Mouse (Mus musculus): ENCODE measurements at regions not wholly inside any gene's neighbourhood (a gene's known extent, or its start where the extent isn't known, plus 50 kb on each side); places are given as distances from the start of the nearest gene placed in this dataset.

GRCm38 (mm10) chr6:111621684-111622480 is 651.7 kb upstream of the Lmcd1 start:
- no peaks in the 10 kb centered on the region for H3K36me3 ChIP-seq
- no peak overlapping the region for H3K4me2 ChIP-seq (replicated peaks)
- H3K27ac ChIP-seq = no peak overlapping the region
- no peak for ATAC-seq (ENCODE audit: insufficient number of reproducible peaks, insufficient read depth, low FRiP score, low TSS enrichment)
- WGBS = 64% methylated on average over 8 of the region's 8 CpGs
- no peaks in the 10 kb centered on the region for H3K4me1 ChIP-seq
- H3K9ac ChIP-seq = no peak overlapping the region
- H3K27me3 ChIP-seq = no peaks in the 10 kb centered on the region
- H3K4me3 ChIP-seq = no peak overlapping the region
- H3K9me3 ChIP-seq = no peaks in the 10 kb centered on the region

- ATAC-seq (ENCODE audit: insufficient number of reproducible peaks, insufficient read depth, low FRiP score, low TSS enrichment) = 0 out of 2 replicates have a peak, but pooled peaks have one; percentile 22
- H3K9ac ChIP-seq = no peak overlapping the region
- no peaks in the 10 kb centered on the region for H3K9me3 ChIP-seq
Observed at GRCm38 (mm10) chr6:111622481-111623139, 650.9 kb upstream of the Lmcd1 start.

GRCm38 (mm10) chr6:111623140-111623497 is 650.4 kb upstream of the Lmcd1 start:
- H3K36me3 ChIP-seq = no peaks in the 10 kb centered on the region
- H3K4me2 ChIP-seq (replicated peaks) = no peak overlapping the region
- H3K9ac ChIP-seq = no peak overlapping the region
- no peaks in the 10 kb centered on the region for H3K4me1 ChIP-seq
- no peaks in the 10 kb centered on the region for H3K9me3 ChIP-seq
- no peak overlapping the region for H3K27ac ChIP-seq
- WGBS = 82% methylated on average over 4 of the region's 4 CpGs
- no peaks in the 10 kb centered on the region for H3K27me3 ChIP-seq
- ATAC-seq (ENCODE audit: insufficient number of reproducible peaks, insufficient read depth, low FRiP score, low TSS enrichment) = no peak
- no peak overlapping the region for H3K4me3 ChIP-seq

More at GRCm38 (mm10) chr6:111622481-111623139, 650.9 kb upstream of the Lmcd1 start:
- Histone ChIP-seq H3K4me3 (no peak overlapping the region), H3K4me2 (replicated peaks) (no peak overlapping the region), H3K36me3 (no peaks in the 10 kb centered on the region), H3K27me3 (no peaks in the 10 kb centered on the region), H3K4me1 (no peaks in the 10 kb centered on the region), H3K27ac (no peak overlapping the region)
- WGBS = 75% methylated on average over 7 of the region's 7 CpGs

GRCm38 (mm10) chr6:111625501-111625900 is 648.1 kb upstream of the Lmcd1 start:
- no peak overlapping the region for H3K4me3 ChIP-seq
- no peak overlapping the region for H3K4me2 ChIP-seq (replicated peaks)
- H3K9me3 ChIP-seq = no peaks in the 10 kb centered on the region
- ATAC-seq (ENCODE audit: insufficient number of reproducible peaks, insufficient read depth, low FRiP score, low TSS enrichment) = no peak
- H3K9ac ChIP-seq = no peak overlapping the region
- H3K36me3 ChIP-seq = no peaks in the 10 kb centered on the region
- no peak overlapping the region for H3K27ac ChIP-seq
- no peaks in the 10 kb centered on the region for H3K4me1 ChIP-seq
- H3K27me3 ChIP-seq = no peaks in the 10 kb centered on the region

- Histone ChIP-seq H3K36me3 (no peaks in the 10 kb centered on the region), H3K4me3 (no peak overlapping the region), H3K4me2 (replicated peaks) (no peak overlapping the region), H3K4me1 (no peaks in the 10 kb centered on the region), H3K27ac (no peak overlapping the region), H3K9ac (no peak overlapping the region), H3K27me3 (no peaks in the 10 kb centered on the region), H3K9me3 (no peaks in the 10 kb centered on the region)
- ATAC-seq (ENCODE audit: insufficient number of reproducible peaks, insufficient read depth, low FRiP score, low TSS enrichment) = no peak
- 93% methylated on average over 3 of the region's 3 CpGs for WGBS
Observed at GRCm38 (mm10) chr6:111652736-111653135, 620.8 kb upstream of the Lmcd1 start.

- WGBS = 80% methylated on average over 2 of the region's 2 CpGs
- ATAC-seq (ENCODE audit: insufficient number of reproducible peaks, insufficient read depth, low FRiP score, low TSS enrichment) = no peak
- Histone ChIP-seq H3K9ac (no peak overlapping the region), H3K36me3 (no peaks in the 10 kb centered on the region), H3K4me1 (no peaks in the 10 kb centered on the region), H3K4me3 (no peak overlapping the region), H3K9me3 (no peaks in the 10 kb centered on the region), H3K27ac (no peak overlapping the region), H3K27me3 (no peaks in the 10 kb centered on the region), H3K4me2 (replicated peaks) (no peak overlapping the region)
Observed at GRCm38 (mm10) chr6:111659957-111660356, 613.6 kb upstream of the Lmcd1 start.

- Histone ChIP-seq H3K9ac (no peak overlapping the region), H3K4me3 (no peak overlapping the region), H3K36me3 (no peaks in the 10 kb centered on the region), H3K9me3 (no peaks in the 10 kb centered on the region), H3K27ac (no peak overlapping the region), H3K27me3 (no peaks in the 10 kb centered on the region), H3K4me2 (replicated peaks) (no peak overlapping the region), H3K4me1 (no peaks in the 10 kb centered on the region)
- no peak for ATAC-seq (ENCODE audit: insufficient number of reproducible peaks, insufficient read depth, low FRiP score, low TSS enrichment)
Observed at GRCm38 (mm10) chr6:111664603-111665002, 609.0 kb upstream of the Lmcd1 start.

- WGBS = 67% methylated on average over 2 of the region's 2 CpGs
- H3K4me3 ChIP-seq = no peak overlapping the region
- no peaks in the 10 kb centered on the region for H3K4me1 ChIP-seq
- no peak overlapping the region for H3K27ac ChIP-seq
- H3K4me2 ChIP-seq (replicated peaks) = no peak overlapping the region
- no peaks in the 10 kb centered on the region for H3K9me3 ChIP-seq
- H3K9ac ChIP-seq = no peak overlapping the region
- H3K27me3 ChIP-seq = no peaks in the 10 kb centered on the region
- H3K36me3 ChIP-seq = no peaks in the 10 kb centered on the region
- ATAC-seq (ENCODE audit: insufficient number of reproducible peaks, insufficient read depth, low FRiP score, low TSS enrichment) = no peak
Observed at GRCm38 (mm10) chr6:111684911-111685310, 588.6 kb upstream of the Lmcd1 start.

- no peak overlapping the region for H3K4me2 ChIP-seq (replicated peaks)
- no peak overlapping the region for H3K27ac ChIP-seq
- no peaks in the 10 kb centered on the region for H3K36me3 ChIP-seq
- H3K27me3 ChIP-seq = no peaks in the 10 kb centered on the region
- H3K4me1 ChIP-seq = no peaks in the 10 kb centered on the region
- no peak overlapping the region for H3K9ac ChIP-seq
- WGBS = 73% methylated on average over 1 of the region's 1 CpGs
- H3K4me3 ChIP-seq = no peak overlapping the region
- no peaks in the 10 kb centered on the region for H3K9me3 ChIP-seq
- ATAC-seq (ENCODE audit: insufficient number of reproducible peaks, insufficient read depth, low FRiP score, low TSS enrichment) = no peak
Observed at GRCm38 (mm10) chr6:111702864-111703263, 570.7 kb upstream of the Lmcd1 start.

GRCm38 (mm10) chr6:111708277-111708676 is 565.3 kb upstream of the Lmcd1 start:
- Histone ChIP-seq H3K9ac (no peak overlapping the region), H3K27me3 (no peaks in the 10 kb centered on the region), H3K4me1 (no peaks in the 10 kb centered on the region), H3K4me2 (replicated peaks) (no peak overlapping the region), H3K27ac (no peak overlapping the region), H3K36me3 (no peaks in the 10 kb centered on the region), H3K4me3 (no peak overlapping the region), H3K9me3 (no peaks in the 10 kb centered on the region)
- ATAC-seq (ENCODE audit: insufficient number of reproducible peaks, insufficient read depth, low FRiP score, low TSS enrichment) = no peak
- 73% methylated on average over 1 of the region's 1 CpGs for WGBS

- H3K9me3 ChIP-seq = no peaks in the 10 kb centered on the region
- no peaks in the 10 kb centered on the region for H3K4me1 ChIP-seq
- no peak overlapping the region for H3K4me3 ChIP-seq
- H3K9ac ChIP-seq = no peak overlapping the region
- no peaks in the 10 kb centered on the region for H3K27me3 ChIP-seq
- H3K4me2 ChIP-seq (replicated peaks) = no peak overlapping the region
- H3K36me3 ChIP-seq = no peaks in the 10 kb centered on the region
- ATAC-seq (ENCODE audit: insufficient number of reproducible peaks, insufficient read depth, low FRiP score, low TSS enrichment) = no peak
- no peak overlapping the region for H3K27ac ChIP-seq
Observed at GRCm38 (mm10) chr6:111725969-111726368, 547.6 kb upstream of the Lmcd1 start.

GRCm38 (mm10) chr6:111730381-111730780 is 543.2 kb upstream of the Lmcd1 start:
- no peak for ATAC-seq (ENCODE audit: insufficient number of reproducible peaks, insufficient read depth, low FRiP score, low TSS enrichment)
- no peak overlapping the region for H3K27ac ChIP-seq
- no peak overlapping the region for H3K9ac ChIP-seq
- no peak overlapping the region for H3K4me2 ChIP-seq (replicated peaks)
- H3K4me3 ChIP-seq = no peak overlapping the region
- no peaks in the 10 kb centered on the region for H3K4me1 ChIP-seq
- H3K27me3 ChIP-seq = no peaks in the 10 kb centered on the region
- no peaks in the 10 kb centered on the region for H3K9me3 ChIP-seq
- H3K36me3 ChIP-seq = no peaks in the 10 kb centered on the region

Measured in embryonic facial prominence, embryonic 12.5 days (tissue).